Mouse (Mus musculus) frontal cortex, postnatal 25 days (tissue): Measurements from ENCODE around the gene Dnhd1.

ENCODE experiments used
- DNase-seq, 2 experiments: peaks; one replicate each; pipeline ENCODE4 v3.0.0; 2022; ENCODE audit warnings: low spot score in 2 of 2

Gene Dnhd1

DNA sequence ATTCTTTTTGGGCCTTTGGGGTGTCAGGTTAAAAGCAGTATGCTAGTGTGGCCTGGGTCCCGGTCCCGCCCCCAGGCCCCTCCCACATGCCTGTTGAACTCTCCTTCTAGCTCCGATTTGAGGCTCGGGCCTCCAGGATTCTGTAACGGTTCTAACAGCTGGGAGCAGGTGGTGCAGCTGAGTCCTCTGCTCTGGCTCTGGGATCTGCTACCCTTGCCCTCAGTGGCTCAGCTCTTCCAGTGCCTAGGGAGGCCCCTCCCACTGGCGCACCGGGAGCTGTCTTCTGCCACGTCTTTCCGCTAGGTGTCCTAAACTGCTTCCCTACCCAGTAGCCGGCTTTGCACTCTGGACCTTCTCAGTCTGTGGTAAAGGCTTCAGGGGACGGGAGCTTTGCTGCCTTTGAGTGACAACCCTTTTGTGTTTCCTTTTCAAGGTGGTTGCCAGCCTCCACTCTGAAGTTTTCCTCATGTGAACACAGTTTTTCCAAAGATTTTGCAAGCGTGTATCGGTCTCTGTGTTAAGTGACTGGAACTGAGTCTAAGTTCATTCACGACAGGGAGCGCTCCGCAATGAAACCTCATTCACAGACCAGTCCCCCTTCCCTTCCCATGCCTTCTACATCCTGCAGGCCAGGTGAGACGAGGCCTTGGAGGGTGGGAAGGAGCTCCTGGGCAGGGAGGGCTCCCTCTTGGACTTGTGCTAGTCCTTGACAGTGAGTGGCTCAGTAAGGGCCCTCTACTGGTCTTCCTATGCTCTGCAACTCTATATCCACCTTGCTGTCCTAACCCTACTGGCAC, at the start of gene Dnhd1:
Gene Dnhd1 (plus strand): TSS at position 189 of the 797 bp plus-strand sequence.
- peak in 1 of 2 experiments; percentile 38 for DNase-seq

DNA sequence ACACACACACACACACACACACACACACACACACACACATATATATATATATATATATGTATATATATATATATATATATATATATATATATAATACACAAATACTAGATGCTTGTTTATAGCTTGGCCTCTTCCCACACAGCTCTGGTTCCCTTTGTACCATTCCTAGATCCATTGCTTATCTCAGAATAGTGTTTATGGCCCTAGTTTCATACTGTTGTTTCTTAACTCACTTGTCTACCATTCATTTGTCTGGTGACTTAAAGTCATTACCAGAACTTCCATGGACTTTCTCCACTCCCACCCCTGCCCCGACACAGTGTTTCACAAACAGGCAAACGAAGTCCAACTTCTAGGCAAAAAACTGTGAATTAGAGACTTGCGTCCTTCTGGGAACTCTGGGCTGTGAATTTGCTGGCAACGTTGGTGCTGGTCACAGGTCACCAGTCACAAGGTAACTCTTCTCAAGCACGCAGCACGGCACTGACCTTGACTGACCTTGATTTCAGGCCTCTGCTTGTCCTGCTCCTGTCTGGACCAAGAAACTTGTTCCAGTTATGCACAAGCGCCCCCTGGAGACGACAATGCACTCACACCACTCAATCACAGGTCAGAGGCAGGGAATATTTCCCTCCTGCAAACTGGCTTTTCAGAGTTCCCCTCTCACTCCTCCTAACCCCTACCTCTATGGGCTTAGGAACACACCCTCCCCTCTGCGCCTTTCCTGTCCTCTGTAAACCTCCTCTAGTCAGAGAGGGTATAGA, 47.6 kb upstream of the Dnhd1 start:
- peak; percentile 52 to 53 for DNase-seq

DNA sequence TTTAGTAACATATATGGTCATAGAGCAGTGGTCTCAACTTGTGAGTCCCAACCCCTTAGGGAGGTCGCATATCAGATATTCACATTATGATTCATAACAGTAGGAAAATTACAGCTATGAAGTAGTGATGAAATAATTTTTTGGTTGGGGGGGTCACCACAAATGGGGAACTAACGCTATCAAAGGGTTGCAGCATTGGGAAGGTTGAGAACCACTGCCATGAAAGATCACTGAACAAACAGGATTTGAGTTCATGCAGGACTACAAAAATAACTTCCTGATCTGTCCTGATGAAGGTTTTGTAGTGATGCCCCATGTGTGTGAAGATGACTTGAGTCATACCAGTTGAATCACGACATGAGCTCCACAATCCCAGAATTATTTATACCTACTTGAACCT, 42.2 kb upstream of the Dnhd1 start:
- no peak for DNase-seq

DNA sequence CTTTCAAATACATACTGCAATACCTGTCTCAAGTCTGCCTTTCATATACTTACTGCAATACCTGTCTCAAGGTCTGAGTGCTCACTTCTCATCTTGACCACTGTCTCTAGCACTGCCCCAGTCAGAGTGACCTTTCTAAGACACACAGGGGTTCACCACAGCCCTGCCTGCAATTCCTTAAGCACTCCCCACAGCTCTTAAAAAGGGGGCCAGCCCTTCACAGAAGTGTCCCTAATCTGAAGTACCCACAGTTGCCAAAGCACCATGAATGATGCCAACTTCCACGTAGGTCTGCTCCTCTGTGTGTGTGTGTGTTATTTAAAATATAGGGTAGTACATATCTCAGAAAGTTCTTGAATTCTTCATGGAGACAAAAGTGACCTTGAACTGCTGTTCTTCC, 38.9 kb upstream of the Dnhd1 start:
- no peak for DNase-seq

DNA sequence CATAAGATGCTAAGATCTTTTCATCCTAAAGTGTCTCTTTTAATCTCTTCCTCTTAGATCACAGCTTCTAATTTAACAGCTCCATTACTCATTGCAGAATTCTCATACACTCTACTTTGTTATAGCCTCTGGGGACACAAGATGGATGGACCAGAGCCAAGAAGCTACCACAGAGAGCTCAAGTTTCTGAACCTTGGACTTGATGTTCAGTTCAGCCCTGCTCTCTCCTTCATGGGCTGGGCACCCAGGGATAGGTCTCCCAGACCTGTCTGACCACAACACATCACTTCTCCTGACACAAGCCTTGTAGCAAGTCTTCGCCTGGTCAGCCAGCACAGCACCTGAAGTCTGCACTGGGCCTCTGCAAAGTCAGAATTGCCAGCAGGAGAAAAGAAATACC, 36.2 kb upstream of the Dnhd1 start:
- no peak for DNase-seq

DNA sequence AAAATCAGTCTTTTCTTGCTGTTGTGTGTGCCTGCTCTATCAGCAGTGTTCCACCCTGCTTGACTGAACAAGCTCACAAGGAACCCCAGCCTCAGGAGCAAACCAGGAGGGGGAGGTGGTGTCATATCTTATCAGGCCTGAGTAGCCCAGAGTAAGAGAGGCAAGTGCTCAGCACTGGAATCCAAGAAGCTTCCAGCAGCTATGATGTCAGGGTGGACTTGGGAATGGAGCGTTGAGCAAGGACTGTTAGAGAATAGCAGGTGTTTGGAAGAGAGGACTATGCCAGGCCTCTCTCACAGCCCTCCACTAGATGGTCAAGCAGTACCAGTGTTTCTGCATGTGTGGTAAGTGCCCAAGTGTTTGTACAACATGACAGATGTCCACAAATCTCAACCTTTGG, 34.9 kb upstream of the Dnhd1 start:
- no peak for DNase-seq

DNA sequence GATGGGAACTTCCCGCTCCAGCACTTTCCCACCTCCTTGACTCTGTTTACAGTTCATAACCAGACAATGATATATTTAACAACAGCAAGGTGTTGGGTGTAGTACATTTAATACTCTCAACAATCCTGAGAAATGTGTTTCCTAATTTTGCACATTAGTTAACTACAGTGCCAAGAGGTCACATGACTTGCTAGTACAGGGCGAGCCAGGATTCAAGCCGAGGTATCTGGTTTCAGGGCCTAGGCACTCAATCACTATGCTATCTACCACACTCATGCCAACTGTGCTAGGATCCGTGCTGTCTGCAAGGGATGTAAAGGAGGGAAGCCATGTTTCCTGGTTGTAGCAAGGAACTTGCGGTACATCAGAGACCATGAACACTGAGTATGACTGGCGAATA, 34.1 kb upstream of the Dnhd1 start:
- no peak for DNase-seq

DNA sequence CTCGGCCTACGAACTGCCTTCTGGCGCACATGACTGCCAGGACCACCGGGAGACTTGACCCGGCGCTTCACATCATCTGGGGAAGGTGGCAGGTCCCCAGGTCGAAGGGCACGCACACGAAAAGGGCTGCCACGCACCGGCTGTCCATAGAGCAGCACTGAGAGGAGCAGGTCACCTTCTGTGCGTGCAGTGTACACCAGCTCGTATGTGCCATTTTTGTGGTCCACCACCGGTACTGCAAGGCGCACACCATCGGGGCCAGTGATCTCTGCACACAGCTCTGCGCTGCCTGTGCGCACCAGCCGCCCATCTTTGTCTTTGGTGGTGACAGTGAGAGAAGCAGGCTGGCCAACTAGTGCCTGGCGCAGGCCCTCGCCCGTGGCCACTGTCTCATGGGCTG, 32.8 kb upstream of the Dnhd1 start:
- DNase-seq, result no peak

DNA sequence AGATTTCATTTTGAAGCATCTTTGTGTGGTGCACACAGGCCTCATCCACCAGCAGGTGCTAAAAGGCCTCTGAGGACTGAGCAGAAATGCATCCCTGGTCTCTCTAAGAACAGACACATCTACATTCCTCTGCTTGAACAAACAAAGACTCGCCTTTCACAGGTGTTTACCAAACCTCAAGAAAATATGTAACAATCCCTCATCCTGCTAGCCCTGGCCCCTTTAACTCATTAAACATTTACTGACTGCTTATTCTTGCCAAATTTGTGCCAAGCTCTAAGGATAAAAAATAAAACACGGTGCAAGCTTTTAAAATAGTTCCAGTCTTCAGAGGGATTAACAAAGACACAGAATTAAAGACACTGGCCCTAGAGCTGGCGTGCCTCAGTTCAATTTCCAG, 30.9 kb upstream of the Dnhd1 start:
- no peak for DNase-seq

DNA sequence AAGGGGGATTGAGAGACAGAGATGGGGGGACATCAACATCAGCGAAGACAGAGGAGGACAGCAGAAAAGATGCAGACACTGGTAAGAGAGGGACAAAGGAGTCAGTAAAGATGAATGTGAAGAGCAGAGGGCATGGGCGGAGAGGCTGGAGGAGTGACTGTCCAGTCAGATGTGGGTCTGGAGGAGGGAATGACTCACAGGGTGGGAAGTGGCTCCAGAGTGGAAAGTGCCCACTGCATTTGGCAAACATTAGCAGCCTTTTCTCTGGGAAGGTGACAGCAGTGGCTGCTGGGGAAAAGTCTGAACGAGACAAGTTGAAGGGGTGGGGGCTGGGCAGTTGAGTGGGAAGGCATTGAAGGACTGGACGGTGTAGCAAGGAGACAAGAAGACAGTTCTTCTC, 29.6 kb upstream of the Dnhd1 start:
- no peak for DNase-seq

DNA sequence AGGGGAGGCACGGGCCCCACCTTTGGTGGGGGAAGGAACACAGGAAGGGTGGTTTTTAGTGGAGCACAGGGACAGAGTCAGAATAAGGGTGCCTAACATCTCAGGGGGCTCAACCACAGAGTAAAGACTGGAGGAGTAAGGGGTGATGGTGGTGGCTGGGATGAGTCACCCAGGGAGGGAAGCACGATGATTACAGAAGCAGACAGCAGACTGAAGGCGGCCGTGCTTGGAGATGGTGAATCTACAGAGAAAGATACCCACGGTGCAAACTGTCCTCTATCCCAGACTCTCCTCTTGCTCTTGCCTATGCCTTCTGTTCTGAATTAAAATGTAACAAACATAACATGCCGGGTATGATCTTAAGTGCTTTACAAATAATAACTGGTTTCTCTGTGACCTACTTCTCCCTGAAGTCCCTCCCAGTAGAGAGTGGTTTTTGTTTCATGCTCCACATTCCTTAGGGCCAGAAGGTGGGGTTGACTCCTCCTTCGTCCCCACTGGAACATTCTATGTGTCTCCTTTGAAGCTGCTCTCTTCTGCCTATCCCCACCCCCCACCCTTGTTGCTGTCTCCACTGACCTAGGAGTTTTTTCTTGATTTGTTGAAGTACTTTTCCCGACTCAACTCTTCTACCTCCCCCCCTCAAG, 28.9 kb upstream of the Dnhd1 start:
- no peak for DNase-seq

DNA sequence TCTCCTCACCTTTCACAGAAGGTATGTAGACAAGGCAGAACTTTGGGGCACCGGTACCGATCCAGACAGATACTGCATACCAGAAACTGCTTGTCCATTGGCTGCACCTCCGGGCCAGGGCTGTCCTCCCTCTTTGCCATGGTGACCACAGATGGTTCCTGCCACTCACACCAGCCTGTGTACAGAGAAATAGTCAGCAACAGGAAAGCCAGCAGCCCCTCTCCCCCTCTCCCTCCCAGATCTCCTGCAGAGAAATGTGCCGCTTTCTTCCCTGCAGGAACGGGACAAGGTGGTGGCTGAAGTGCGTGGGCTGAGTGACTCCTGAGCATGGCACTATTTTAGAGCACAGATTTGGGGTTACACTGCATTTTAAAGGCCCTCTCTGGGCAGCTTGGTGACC, 25.2 kb upstream of the Dnhd1 start:
- DNase-seq, result no peak

DNA sequence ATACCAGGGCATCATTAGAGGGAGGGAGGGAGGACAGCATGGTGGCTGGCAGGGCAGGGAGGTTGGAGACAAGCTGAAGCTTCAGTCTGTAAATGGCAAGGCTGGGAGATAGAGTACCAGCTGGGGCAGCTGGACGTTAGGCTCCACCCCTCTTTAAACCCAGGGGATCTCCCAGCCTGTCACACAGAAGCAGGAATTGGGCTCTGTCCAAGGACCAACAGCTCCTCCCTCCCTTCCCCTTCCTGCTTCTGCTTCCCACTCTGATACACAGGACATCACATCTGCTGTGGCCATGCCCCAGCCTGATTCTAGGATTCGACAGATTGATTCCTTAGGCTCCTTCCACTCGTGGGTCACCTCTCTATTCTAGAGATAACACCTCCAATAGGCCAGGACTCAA, 22.0 kb upstream of the Dnhd1 start:
- no peak for DNase-seq

DNA sequence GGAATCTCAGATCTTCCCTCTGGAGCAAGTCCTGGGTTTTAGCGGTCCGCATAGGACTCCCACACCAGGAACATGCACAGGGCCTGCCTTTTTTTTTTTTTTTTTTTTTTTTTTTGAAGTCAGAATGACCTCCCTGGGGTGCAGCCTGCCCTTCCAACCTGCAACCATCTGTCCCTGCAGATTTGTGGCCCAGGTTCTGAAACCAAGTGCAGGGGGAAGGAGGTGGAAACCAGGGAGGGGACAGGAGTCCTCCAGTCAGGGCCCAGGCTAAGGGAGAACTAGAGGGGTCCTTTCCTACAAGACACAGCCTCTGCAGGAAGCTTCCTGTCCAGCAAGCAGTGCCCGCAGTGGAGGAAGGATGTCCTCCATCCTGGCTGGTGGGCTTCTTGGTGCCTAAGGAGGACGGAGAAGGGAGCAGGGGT, 18.1 kb upstream of the Dnhd1 start:
- no peak for DNase-seq

DNA sequence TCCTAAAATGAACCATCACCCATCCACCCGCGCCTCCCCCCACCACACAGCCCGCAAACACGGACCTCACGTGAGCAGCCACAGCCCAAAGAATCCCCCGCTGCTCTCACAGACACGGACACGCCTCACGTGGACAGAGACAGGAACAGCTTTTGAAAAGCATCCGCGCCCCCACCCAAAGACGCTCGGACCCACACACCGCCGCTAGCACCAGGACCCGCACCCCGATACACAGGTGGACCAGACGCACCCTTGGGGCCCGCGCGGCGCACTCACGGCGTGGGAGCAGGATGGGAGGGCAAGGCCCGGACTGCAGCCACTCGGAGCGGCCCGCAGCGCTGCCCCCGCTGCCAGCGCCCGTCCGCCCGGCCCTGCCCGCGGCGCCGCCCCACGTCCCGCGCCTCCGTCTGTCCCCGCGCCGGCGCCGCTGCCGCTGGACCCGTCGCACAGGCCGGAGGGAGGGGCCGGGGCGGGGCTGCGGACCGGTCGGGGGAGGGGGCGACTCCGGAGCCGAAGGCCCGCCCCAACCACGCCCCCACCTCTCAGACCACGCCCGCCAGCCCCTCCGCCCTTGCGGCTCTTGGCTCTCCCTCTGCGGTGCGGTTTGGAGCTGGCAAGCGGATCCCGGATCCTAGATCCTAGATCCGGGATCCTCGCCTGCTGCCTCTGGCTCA, 17.4 kb upstream of the Dnhd1 start, which contains the start of gene Trim3:
Gene Trim3 (minus strand): TSS at position 445 of the 674 bp plus-strand sequence.
- peak; percentile 69 to 81 for DNase-seq

DNA sequence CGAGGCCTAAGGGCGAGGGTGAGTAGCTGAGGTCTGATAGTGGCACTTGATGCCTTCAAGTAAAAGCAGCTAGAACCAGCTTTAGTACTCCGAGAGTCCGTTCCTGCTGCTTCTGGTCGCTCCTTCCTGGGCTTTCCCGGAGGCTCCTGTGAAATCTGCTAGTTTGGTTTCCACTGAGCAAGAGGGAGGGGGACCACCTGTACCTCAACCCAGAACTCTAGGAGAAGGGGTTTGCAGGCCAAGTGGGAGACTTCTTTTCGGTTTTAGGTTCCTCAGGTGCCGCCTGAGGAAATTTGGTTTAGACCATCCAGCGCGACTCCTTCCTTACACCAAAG, 16.9 kb upstream of the Dnhd1 start:
- DNase-seq, result no peak

DNA sequence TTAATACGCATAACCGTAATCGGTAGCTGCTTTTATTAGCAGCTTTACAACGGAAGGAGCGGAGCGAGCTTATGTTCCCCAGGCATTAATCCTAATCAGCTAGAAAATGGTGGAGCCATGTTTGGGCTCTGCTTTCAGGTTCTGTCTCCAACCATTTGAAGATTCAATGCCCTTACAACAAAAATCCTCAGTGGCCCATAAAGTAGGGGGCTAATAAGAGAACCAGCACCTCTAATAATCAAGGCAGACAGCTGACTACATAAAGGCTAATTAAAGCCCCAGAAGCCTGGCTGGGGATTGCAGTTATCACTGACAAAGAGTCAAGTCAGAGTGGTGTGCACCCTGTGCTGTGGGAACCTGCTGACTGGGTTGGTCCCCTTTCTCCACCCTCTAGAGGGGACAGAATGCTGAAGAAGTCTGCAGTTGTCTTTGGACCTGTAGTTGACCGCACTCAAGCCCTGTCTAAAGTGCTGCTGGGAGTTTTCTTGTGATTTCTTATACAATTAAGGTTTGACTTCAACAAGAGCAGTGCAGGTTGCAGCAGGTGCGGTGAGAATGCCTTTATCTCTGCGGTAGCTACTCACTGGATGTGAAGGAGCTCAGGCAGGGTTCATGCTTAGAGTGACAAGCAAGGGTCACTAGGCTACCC, 16.2 kb upstream of the Dnhd1 start:
- DNase-seq, result peak in 1 of 2 experiments; percentile 3

DNA sequence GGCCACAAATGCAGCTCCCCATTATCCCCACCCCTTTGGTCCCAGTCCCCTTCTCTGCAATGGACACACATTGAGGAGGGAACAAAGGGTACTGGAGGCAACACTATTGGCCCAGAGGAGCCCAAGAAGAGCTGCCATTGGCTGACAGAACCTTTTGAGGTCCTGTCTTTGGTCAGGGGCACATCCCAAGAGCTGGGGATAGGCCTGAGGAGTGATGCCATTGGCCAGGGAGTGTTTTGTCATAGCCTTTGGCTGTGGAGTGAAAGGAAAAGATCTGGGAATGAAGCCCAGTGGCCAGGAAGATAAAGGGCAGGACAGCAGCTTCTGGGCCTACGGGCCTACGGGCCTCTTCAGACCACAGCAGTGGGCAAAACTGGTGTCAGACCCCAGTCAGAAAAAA, 14.9 kb upstream of the Dnhd1 start:
- no peak for DNase-seq

DNA sequence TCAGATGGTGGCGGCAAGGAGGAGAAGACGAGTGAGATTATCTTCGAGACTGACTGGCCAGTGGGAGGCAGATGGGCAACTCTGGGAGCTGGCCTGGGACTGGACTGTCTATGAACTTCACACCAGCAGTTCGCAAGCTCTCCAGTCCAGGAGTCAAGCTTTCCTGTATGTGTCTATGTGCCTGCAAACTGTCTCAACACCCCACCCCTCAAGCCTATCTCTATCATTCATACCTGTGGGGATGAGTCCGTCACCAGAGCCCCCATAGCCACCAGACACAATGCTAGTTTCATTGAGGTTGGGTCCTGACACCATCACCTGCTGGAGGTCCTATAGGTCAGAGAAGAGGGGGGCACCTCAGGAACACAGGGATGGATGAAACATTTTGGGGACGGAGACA, 11.9 kb upstream of the Dnhd1 start:
- DNase-seq, result no peak

DNA sequence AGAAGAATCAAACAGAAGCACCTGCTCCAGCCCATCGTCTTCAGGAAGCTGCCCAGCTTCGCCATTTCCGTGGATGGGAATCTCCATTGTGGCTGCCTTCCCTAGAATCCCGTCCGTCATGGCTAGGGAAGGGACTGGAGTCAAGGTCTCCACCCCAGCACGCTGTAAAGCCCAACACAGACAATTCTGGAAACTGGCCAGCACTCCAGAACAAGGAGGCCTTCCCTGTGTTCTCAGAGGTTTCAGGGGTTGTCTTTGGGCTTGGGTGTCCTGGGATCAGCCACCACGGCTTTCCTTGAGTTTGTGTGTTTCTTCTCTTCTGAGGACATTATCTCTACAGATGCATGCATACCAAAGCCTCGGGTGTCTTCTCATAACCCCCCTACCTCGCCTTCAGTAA, 11.3 kb upstream of the Dnhd1 start:
- DNase-seq, result peak in 1 of 2 experiments; percentile 3

DNA sequence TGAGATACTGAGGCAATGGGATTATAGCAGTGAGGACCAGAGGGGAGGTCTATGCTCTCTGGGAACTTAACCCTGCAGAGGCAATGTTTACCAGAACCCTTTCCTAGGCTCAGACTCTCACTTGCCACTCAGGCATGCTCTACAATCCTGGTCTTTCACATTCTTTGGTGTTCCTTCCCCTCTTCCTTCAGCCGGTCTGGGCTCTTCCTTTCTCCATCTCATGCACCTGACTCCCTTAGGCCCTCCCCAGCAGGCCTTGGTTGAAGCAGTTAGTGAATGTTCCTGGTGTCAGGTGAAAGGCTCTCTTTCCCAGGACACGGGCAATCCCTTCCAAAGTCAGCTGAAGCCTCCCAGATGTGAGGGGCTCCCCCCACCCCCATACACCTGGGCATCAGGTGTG, 10.9 kb upstream of the Dnhd1 start, which contains the start of gene Timm10b:
Gene Timm10b (plus strand): TSS at position 301 of the 400 bp plus-strand sequence.
- no peak for DNase-seq
